In genomic region chr10:7037194-7037593, GRCm38 (mm10) we compare ENCODE assay signal across 18 mouse cellular contexts. TPM values are rescaled to one million over a fixed set of nuclear protein-coding genes. Genes with fewer than 3 reads are reported as not detected.
"Had no signal": no experiment of that assay in that cellular context is flagged by ENCODE, and none has a peak within 500 bp of the region (broad histone marks: within the 10 kb centered on the region; RNA-seq: fewer than 3 reads in every experiment).

No protein-coding gene starts in this region.

- H3K9me3 ChIP-seq: lung, embryonic 15.5 days; midbrain, embryonic 10.5 days; midbrain, embryonic 13.5 days had no signal

- H3K4me1 ChIP-seq: lung, embryonic 15.5 days; midbrain, embryonic 13.5 days had no signal

- H3K4me3 ChIP-seq: layer of hippocampus, adult 2 months; lung, embryonic 15.5 days; midbrain, embryonic 10.5 days; midbrain, embryonic 13.5 days had no signal

- H3K36me3 ChIP-seq: lung, embryonic 15.5 days; midbrain, embryonic 10.5 days; midbrain, embryonic 13.5 days had no signal

- H3K9ac ChIP-seq: liver, embryonic 14.5 days; liver, postnatal 0 days; lung, embryonic 15.5 days; midbrain, embryonic 13.5 days had no signal

- ATAC-seq: intestine, postnatal 0 days; liver, postnatal 0 days; midbrain, embryonic 13.5 days; midbrain, embryonic 16.5 days had no signal

- H3K4me2 ChIP-seq: lung, embryonic 15.5 days; midbrain, embryonic 13.5 days had no signal

- DNase-seq: kidney, adult 2 months; kidney, postnatal 25 days; layer of hippocampus, adult 9-11 months; liver, postnatal 0 days; right cerebral cortex, adult 18-20 months; right cerebral cortex, postnatal 14 days; right cerebral cortex, postnatal 4 days; thymus, postnatal 25 days had no signal

- H3K27me3 ChIP-seq: lung, embryonic 15.5 days; midbrain, embryonic 13.5 days had no signal

- H3K27ac ChIP-seq: kidney, postnatal 0 days; layer of hippocampus, adult 2 months; liver, embryonic 14.5 days; lung, embryonic 15.5 days; midbrain, embryonic 10.5 days; midbrain, embryonic 13.5 days; stomach, postnatal 0 days had no signal

RNA-seq across cellular contexts. Expression of gene Ipcef1, which starts 15.1 kb away (rescaled TPM):
- polyA plus RNA-seq: intestine, embryonic 14.5 days had no signal
